Mouse (Mus musculus): ENCODE data around the gene Traf3. TPM values are rescaled to one million over a fixed set of nuclear protein-coding genes. Genes with fewer than 3 reads are reported as not detected.

The Traf3 gene
- polyA plus RNA-seq, 1 experiment from 2014 or later: 17.3 TPM

DNA sequence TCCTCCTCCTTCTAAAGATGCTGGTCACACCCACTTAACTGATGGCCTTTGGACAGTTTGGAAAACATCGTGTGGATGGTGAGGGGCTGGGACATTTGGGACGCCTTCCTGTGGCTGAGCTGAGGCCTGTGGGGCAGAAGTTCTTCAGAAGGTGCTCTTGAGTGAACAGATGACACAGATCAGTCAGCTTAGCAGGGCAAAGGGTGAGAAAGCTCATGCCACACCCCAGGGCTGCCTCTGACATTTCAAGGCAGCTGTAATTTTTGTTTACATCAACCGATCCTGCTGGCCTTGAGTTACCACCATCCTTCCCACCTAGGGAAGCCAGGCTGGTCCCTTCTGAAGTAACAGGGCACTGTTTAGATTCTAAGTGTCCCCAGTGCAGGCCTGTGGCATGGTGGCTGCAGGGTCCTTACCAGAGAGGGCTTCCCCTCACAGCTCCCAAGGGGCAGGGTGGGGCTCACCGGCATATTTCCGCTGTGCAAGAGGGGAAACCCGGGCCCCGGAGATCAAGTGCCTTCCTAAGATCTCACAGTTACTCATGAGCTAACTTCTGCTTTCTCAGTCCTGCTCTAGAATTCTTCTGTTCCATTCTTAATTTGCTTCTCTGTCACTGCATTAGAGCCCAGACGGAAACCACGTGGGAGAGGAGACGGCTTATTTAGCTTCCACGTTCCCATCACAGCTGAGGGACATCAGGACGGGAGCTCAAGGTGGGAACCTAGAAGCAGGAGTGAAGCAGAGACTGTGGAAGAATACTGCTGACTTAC, 6.3 kb upstream of the Traf3 start:
- ATAC-seq (replicated peaks): no peak
- H3K36me3 ChIP-seq: no peaks in the 10 kb centered on the region
- H3K4me2 ChIP-seq (replicated peaks): no peak overlapping the region
- H3K9ac ChIP-seq (replicated peaks): no peak overlapping the region
- H3K4me1 ChIP-seq: peaks cover 37% of the 10 kb centered on the region
- no peaks in the 10 kb centered on the region for H3K9me3 ChIP-seq
- no peaks in the 10 kb centered on the region for H3K27me3 ChIP-seq
- H3K27ac ChIP-seq (replicated peaks): no peak overlapping the region
- 80% methylated on average over 12 of the region's 12 CpGs for WGBS
- no peak overlapping the region for H3K4me3 ChIP-seq

DNA sequence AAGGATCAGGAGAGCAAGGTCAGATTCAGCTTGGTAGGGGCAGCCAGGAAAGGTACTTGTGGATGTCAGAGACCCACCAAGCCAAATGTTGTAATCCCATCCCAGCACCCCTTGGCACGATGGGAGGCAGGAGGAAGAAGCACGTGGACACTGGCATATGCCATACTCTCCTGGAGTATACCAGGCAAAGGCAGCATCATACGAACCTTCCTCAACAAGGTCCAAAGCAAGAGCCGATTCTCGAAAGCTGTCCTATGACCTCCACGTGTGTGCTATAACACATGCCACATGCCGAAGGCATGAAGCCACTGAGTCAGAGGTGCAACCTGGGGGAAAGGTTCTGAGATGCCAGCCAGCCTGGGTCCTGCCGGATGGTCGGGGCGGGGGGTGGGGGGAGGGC, 5.3 kb upstream of the Traf3 start:
- no peak overlapping the region for H3K27ac ChIP-seq (replicated peaks)
- H3K4me1 ChIP-seq: peaks cover 48% of the 10 kb centered on the region
- H3K4me2 ChIP-seq (replicated peaks): no peak overlapping the region
- H3K27me3 ChIP-seq: no peaks in the 10 kb centered on the region
- 93% methylated on average over 10 of the region's 10 CpGs for WGBS
- no peak for ATAC-seq (replicated peaks)
- no peak overlapping the region for H3K9ac ChIP-seq (replicated peaks)
- no peaks in the 10 kb centered on the region for H3K36me3 ChIP-seq
- no peak overlapping the region for H3K4me3 ChIP-seq
- no peaks in the 10 kb centered on the region for H3K9me3 ChIP-seq

DNA sequence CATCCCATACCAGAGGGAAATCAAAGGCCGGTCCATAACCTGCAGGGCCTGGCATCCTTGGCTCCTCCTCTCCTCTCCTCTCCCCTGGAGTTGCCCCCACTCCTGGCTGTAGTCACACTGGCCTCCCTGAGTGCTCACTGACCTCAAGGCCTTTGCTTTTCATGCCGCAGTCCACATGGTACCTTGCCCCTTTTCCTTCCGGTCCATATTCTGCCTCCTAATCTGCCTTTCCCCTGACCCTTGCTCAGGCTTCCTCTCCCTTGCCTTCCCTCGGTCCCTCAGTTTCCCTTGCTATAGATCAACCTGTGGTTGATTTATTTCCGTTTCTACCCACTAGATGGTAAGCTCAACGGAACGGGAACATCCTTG, 4.2 kb upstream of the Traf3 start:
- WGBS: 34% methylated on average over 7 of the region's 7 CpGs
- H3K4me2 ChIP-seq (replicated peaks): peak overlapping the region; percentile 39
- peaks cover 48% of the 10 kb centered on the region for H3K4me1 ChIP-seq
- H3K27me3 ChIP-seq: no peaks in the 10 kb centered on the region
- H3K36me3 ChIP-seq: no peaks in the 10 kb centered on the region
- ATAC-seq (replicated peaks): no peak
- H3K4me3 ChIP-seq: peak overlapping the region; percentile 19
- peak overlapping the region; percentile 44 for H3K9ac ChIP-seq (replicated peaks)
- peak overlapping the region; percentile 91 for H3K27ac ChIP-seq (replicated peaks)
- no peaks in the 10 kb centered on the region for H3K9me3 ChIP-seq

DNA sequence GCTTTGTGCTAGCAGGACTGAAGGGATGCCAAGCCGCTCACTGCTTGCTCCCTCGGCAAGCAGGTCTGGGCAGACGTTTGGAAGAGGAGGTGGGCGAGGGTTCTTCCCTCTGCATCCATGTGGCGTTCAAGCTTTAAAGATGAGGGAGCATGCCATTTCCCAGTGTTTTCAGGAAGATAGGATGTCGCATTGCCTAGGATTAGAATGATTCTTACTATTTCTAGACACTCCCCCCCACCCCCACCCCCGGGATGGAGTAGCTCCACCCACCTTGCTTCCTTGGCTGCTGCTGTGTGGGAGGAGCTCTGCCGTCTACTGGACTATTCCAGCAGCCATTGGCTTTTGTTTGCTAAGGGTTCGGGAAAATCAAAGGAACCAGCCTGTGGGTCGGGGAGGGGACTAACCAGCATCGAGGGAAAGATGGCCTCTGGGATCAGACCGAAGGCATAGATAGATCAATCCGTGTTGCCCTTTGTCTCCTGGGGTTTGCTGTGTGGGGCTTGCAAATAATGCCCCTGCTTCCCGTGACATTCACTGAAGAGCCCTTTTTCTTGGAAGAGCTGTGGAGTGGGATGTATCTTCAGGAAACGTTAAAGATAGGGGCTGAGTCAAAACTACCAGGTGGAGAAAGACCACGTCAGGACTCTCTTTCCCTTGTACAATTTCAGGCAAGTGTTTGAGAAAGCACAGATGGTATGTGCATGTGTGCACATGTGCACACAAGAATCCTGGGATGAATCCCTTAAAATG, 3.7 kb upstream of the Traf3 start:
- no peaks in the 10 kb centered on the region for H3K27me3 ChIP-seq
- H3K4me1 ChIP-seq: peaks cover 52% of the 10 kb centered on the region
- peak; percentile 56 for ATAC-seq (replicated peaks)
- H3K4me2 ChIP-seq (replicated peaks): peak overlapping the region; percentile 39
- H3K4me3 ChIP-seq: peak overlapping the region; percentile 19
- WGBS: 5% methylated on average over 16 of the region's 16 CpGs
- H3K9ac ChIP-seq (replicated peaks): peak overlapping the region; percentile 44
- no peaks in the 10 kb centered on the region for H3K36me3 ChIP-seq
- H3K27ac ChIP-seq (replicated peaks): peak overlapping the region; percentile 91
- no peaks in the 10 kb centered on the region for H3K9me3 ChIP-seq

DNA sequence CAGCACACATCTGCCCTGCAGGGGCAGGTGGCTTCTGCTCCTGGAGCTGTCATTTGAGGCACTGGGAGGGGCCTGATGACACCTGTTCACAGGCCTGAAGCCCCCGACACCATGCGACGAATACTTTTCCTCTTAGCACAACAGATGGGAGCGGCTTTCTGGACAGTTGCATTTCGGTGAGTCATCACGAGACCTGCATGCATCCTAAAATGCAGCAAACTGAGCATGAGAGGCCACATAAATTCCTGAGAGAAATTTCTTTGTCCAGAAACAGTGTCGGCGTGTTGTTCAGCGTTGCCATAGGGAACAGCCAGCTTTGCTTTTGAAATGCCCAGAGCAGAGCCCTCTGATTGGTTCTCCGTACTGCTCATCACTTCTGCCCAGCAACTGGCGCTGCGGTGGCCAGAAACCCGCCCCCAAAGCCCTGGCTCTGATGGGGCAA, 1.8 kb upstream of the Traf3 start:
- Histone ChIP-seq H3K4me1 (peaks cover 69% of the 10 kb centered on the region), H3K9me3 (no peaks in the 10 kb centered on the region), H3K4me3 (peak overlapping the region; percentile 31), H3K27me3 (no peaks in the 10 kb centered on the region), H3K27ac (replicated peaks) (peak overlapping the region; percentile 91), H3K4me2 (replicated peaks) (peak overlapping the region; percentile 50), H3K9ac (replicated peaks) (peak overlapping the region; percentile 41; the same call in 1 of the 2 replicates), H3K36me3 (no peaks in the 10 kb centered on the region)
- 0% methylated on average over 13 of the region's 13 CpGs for WGBS
- ATAC-seq (replicated peaks): peak; percentile 85

DNA sequence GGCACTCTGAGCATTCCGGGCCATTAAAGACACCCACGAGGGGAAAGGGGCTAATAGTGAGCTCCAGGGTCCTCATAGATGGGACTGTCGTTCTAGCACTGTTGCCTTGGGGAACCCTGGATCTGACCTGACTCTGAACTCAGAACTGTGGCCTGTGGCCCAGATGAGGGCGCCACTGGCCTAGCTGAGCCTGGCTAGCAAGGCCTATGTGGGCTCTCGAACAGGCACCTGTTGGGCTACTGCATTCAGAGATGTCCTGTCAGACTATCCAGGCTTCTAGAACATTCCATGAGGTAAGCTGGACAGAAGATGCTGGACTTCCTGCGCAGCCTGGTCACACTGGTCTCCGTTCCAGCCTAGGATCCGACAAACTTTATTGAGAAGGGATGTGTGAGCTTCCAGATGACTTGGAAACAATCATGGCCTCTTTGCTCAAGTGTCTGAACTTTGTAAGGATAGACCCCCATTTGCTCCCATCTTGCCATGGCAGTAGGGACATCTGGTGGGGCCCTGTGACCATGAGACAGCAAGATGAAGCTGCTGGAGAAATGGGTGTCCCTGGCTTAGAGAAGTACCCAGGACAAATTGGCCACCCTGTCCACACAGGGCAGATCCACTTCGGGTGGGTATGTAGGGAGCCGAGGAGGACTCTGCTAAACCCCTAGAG, 891 bp upstream of the Traf3 start:
- H3K4me3 ChIP-seq: peak overlapping the region; percentile 91
- no peaks in the 10 kb centered on the region for H3K27me3 ChIP-seq
- no peaks in the 10 kb centered on the region for H3K9me3 ChIP-seq
- 64% methylated on average over 10 of the region's 10 CpGs for WGBS
- H3K4me2 ChIP-seq (replicated peaks): peak overlapping the region; percentile 76
- peak; percentile 5; the same call in 1 of the 2 replicates for ATAC-seq (replicated peaks)
- H3K9ac ChIP-seq (replicated peaks): peak overlapping the region; percentile 41; the same call in 1 of the 2 replicates
- H3K27ac ChIP-seq (replicated peaks): peak overlapping the region; percentile 91
- H3K36me3 ChIP-seq: no peaks in the 10 kb centered on the region
- H3K4me1 ChIP-seq: peaks cover 78% of the 10 kb centered on the region

DNA sequence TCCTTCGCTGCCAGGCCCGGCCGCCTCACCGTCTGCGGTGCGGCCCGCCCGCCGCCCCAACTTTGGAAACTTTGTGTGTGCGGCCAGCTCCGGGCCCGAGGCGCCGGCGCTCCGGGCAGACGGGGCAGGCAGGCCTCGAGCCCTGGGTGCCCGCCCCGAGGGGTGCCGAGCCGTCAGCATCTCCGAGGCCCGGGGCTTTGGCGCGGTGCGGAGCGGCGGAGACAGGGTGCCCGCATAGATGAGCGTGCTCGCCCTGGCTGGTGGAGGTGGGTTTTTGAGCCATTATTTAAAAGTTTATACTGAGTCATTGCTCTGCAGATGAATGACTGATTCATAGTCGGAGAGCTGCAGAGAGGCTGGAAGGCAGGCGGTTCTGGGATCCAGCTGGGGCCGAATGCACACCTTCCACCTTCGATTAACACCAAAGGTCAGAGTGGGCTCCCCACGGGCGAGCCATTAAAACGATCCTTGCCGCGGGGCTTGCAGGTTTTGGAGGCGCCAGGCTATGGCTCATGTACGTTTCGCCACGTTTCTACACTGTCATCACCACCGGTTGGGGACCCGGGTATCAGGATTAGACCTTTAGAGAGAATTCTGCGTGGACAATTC, 615 bp downstream of the Traf3 start:
- peaks cover 70% of the 10 kb centered on the region for H3K4me1 ChIP-seq
- H3K4me3 ChIP-seq: peak overlapping the region; percentile 91
- no peaks in the 10 kb centered on the region for H3K27me3 ChIP-seq
- H3K9me3 ChIP-seq: no peaks in the 10 kb centered on the region
- peak overlapping the region; percentile 91 for H3K27ac ChIP-seq (replicated peaks)
- H3K36me3 ChIP-seq: no peaks in the 10 kb centered on the region
- peak overlapping the region; percentile 76 for H3K4me2 ChIP-seq (replicated peaks)
- peak; percentile 6; the same call in 1 of the 2 replicates for ATAC-seq (replicated peaks)
- peak overlapping the region; percentile 76 for H3K9ac ChIP-seq (replicated peaks)
- WGBS: under 1% methylated on average over 48 of the region's 48 CpGs

DNA sequence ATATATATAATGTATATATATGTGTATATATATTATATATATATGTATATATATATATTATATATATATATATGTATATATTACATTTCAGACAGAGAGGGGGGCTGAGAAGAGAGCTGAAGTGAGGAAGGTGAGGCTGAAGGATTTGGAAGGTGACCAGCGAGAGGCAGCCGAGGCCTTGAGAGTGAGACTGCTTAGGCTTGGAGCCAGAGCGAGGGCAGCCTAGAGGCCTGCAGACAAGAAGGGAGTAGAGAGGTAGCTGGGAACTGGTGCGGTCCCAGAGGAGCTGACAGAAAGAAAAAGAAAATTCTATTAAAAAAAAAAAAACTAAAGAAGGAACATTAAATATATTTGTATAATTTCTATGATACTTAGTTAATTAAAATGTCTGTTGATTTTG, 2.7 kb downstream of the Traf3 start:
- H3K4me3 ChIP-seq: no peak overlapping the region
- peaks cover 49% of the 10 kb centered on the region for H3K4me1 ChIP-seq
- no peaks in the 10 kb centered on the region; the same call in 1 of the 2 replicates for H3K36me3 ChIP-seq
- no peak overlapping the region for H3K9ac ChIP-seq (replicated peaks)
- no peaks in the 10 kb centered on the region for H3K27me3 ChIP-seq
- peak overlapping the region; percentile 23; the same call in 1 of the 2 replicates for H3K4me2 ChIP-seq (replicated peaks)
- H3K9me3 ChIP-seq: no peaks in the 10 kb centered on the region
- no peak for ATAC-seq (replicated peaks)
- 68% methylated on average over 4 of the region's 4 CpGs for WGBS
- no peak overlapping the region for H3K27ac ChIP-seq (replicated peaks)

DNA sequence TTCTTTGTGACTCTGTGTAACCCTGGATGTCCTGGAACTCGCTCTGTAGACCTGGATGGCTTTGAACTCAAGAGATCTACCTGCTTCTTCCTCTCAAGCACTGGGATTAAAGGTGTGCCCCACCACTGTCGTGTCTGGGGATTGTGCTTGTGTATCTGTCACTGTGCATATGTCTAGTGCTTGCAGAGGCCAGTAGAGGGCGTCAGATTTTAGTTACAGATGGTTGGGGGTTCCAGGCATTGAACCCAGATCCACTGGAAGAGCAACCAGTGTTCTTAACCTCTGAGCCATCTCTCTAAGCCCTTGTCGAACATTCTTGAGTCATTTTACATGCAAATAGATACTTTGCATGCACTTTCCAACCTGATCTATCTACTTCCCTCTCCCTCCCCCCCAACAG, 12.6 kb downstream of the Traf3 start:
- ATAC-seq (replicated peaks): no peak
- H3K4me2 ChIP-seq (replicated peaks): no peak overlapping the region
- H3K27ac ChIP-seq (replicated peaks): no peak overlapping the region
- no peaks in the 10 kb centered on the region for H3K9me3 ChIP-seq
- 79% methylated on average over 4 of the region's 4 CpGs for WGBS
- no peaks in the 10 kb centered on the region for H3K27me3 ChIP-seq
- no peak overlapping the region for H3K4me3 ChIP-seq
- H3K9ac ChIP-seq (replicated peaks): no peak overlapping the region
- H3K36me3 ChIP-seq: no peaks in the 10 kb centered on the region; the same call in 1 of the 2 replicates
- H3K4me1 ChIP-seq: no peaks in the 10 kb centered on the region

DNA sequence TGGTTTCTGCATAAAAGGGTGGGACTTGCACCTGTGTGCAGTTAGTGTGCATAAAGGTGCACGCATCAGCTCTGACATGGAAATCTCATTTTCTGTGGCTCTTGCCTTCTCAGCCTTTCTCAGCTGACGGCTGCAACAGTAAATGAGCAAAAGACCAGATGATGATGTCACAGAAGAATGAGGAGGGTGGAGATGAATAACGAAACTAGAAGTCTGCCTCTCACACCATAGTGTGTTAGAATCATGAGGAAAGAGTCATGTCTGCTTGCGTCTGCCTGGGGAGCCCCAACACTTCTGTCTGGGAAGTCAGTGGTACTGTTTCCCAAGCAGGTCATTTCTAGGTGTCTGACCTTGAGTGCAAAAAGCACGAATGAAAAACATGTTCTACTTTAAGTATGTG, 15.7 kb downstream of the Traf3 start:
- H3K4me1 ChIP-seq: no peaks in the 10 kb centered on the region
- no peak overlapping the region for H3K4me2 ChIP-seq (replicated peaks)
- WGBS: 86% methylated on average over 5 of the region's 5 CpGs
- no peak overlapping the region for H3K4me3 ChIP-seq
- H3K27ac ChIP-seq (replicated peaks): no peak overlapping the region
- H3K27me3 ChIP-seq: no peaks in the 10 kb centered on the region
- no peaks in the 10 kb centered on the region for H3K9me3 ChIP-seq
- ATAC-seq (replicated peaks): no peak
- no peak overlapping the region for H3K9ac ChIP-seq (replicated peaks)
- no peaks in the 10 kb centered on the region for H3K36me3 ChIP-seq

DNA sequence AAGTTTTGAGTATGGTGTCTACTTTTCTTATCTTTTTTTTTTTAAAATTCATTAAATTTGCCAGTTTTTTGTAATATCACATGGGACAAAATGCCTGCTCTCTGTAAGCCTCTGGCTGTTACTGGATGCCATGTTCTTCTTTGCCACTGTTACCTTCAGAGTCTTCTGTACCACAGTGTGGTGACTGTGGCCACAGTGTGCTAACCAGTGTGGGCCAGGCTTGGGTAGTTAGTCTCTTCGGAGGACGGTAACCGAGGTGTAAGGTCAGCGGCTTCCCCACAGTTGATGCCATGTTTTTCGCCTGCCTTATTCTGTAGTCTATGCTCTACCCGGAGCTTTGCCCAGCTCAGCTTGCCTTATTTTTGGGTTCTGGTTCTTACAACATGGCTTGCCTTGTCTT, 16.2 kb downstream of the Traf3 start:
- H3K9ac ChIP-seq (replicated peaks): no peak overlapping the region
- 94% methylated on average over 6 of the region's 6 CpGs for WGBS
- no peak overlapping the region for H3K4me2 ChIP-seq (replicated peaks)

More for the DNA sequence above, 16.2 kb downstream of the Traf3 start:
- Histone ChIP-seq H3K36me3 (no peaks in the 10 kb centered on the region), H3K27ac (replicated peaks) (no peak overlapping the region), H3K4me3 (no peak overlapping the region), H3K4me1 (no peaks in the 10 kb centered on the region), H3K27me3 (no peaks in the 10 kb centered on the region), H3K9me3 (no peaks in the 10 kb centered on the region)
- ATAC-seq (replicated peaks): no peak
